8 mouse cellular contexts compared by ENCODE assay signal in the genomic region with DNA sequence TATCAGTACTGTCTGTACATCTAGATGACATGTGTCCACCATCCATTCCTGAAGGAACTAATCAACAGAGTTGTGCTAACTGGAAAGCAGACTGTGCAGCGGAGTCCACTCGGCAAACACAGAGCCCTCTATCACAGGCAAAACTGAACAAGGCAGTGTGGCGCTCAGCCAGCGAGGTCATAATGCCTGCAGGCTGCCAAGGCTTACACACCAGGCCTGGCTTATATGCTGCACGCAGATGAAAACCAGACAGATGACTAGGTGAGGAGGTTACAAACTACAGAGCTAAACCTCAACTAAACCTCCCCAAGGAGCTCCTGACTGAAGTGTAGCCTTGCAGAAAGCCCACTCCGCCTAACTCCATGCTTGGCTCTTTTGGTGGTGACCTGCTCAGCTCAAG. TPM values are rescaled to one million over a fixed set of nuclear protein-coding genes. Genes with fewer than 3 reads are reported as not detected.
A peak's percentile ranks its signal among the peaks of the same experiment; 100 is the strongest.
DNase-seq lines count a peak whose midpoint lies in the region; ATAC-seq lines count a peak whose summit lies in the region.
"Had no signal": no experiment of that assay in that cellular context is flagged by ENCODE, and none has a peak within 500 bp of the region (broad histone marks: within the 10 kb centered on the region; RNA-seq: fewer than 3 reads in every experiment).

No protein-coding gene starts in this region.

- 43% methylated on average over 6 of the region's 6 CpGs for WGBS in intestine, embryonic 16.5 days

- no peaks in the 10 kb centered on the region for H3K27me3 ChIP-seq in intestine, embryonic 16.5 days (replicated peaks; ENCODE audit: control insufficient read depth, insufficient read depth, low read length)
- H3K27me3 ChIP-seq: megakaryocyte, embryonic 14.5 days had no signal

- H3K4me1 ChIP-seq in intestine, embryonic 16.5 days (ENCODE audit: control insufficient read depth, insufficient read depth, low read length) = peaks cover 18% of the 10 kb centered on the region

- no peaks in the 10 kb centered on the region for H3K36me3 ChIP-seq in intestine, embryonic 16.5 days (ENCODE audit: control insufficient read depth, insufficient read depth, low read length)

- no peak overlapping the region for H3K4me2 ChIP-seq in intestine, embryonic 16.5 days (ENCODE audit: low read depth, low read length)

- H3K27ac ChIP-seq in intestine, embryonic 16.5 days (ENCODE audit: low read length) = peak overlapping the region; percentile 79

- ATAC-seq in intestine, embryonic 16.5 days = peak; percentile 49

- no peaks in the 10 kb centered on the region for H3K9me3 ChIP-seq in intestine, embryonic 16.5 days (ENCODE audit: control insufficient read depth, low read length)
- H3K9me3 ChIP-seq: megakaryocyte, embryonic 14.5 days had no signal

- peak; percentile 87 for DNase-seq in adipocyte (ENCODE audit: low spot score)
- peak; percentile 85 for DNase-seq in adrenal gland, postnatal 14 days
- DNase-seq in forelimb bud, embryonic 11.5 days (ENCODE audit: low read depth, low spot score) = peak; percentile 58
- DNase-seq in lung, postnatal 25 days (ENCODE audit: low spot score) = peak; percentile 37
- no peak for DNase-seq in thymus, adult 18-20 months
- no peak for DNase-seq in layer of hippocampus, postnatal 14 days (ENCODE audit: low spot score in 2 of 2)

- no peak overlapping the region for H3K4me3 ChIP-seq in intestine, embryonic 16.5 days (ENCODE audit: low read length)
- H3K4me3 ChIP-seq: megakaryocyte, embryonic 14.5 days had no signal

- peak overlapping the region; percentile 30; the same call in 1 of the 2 replicates for H3K9ac ChIP-seq in intestine, embryonic 16.5 days (ENCODE audit: low read depth, low read length)

RNA-seq across cellular contexts. Expression of a gene that starts 44.4 kb away (rescaled TPM):
- total RNA-seq in adrenal gland, postnatal 14 days (2021) = 20.6 and 22.9 TPM in 2 replicates
- 28.9 and 29.6 TPM in 2 replicates for polyA plus RNA-seq in intestine, embryonic 16.5 days (2015; fragmentation: Nextera tagmentation; extraction: Ambion mirVana)
- total RNA-seq in layer of hippocampus, postnatal 14 days (2021) = 1 to 10 TPM; 6.9 to 7.6 TPM

Comparison
In these comparisons a context has a peak if more than half of its experiments do, and no peak if none do; other contexts are left out.
1. DNase-seq: peak in adipocyte (single experiment), adrenal gland, postnatal 14 days (single experiment), forelimb bud, embryonic 11.5 days (single experiment) and lung, postnatal 25 days (single experiment); none in thymus, adult 18-20 months (0 of 2) and layer of hippocampus, postnatal 14 days (0 of 2).